Mouse (Mus musculus): ENCODE data around the gene Akain1. TPM values are rescaled to one million over a fixed set of nuclear protein-coding genes. Genes with fewer than 3 reads are reported as not detected.

The Akain1 gene
- total RNA-seq, 2 experiments from 2014 or later, result not detected

- peak; percentile 93 for ATAC-seq (replicated peaks; ENCODE audit: low FRiP score, low TSS enrichment, poor library complexity, severe bottlenecking)
These were observed 36.3 kb downstream of the Akain1 start for GRCm38 (mm10) chr17:69475423-69475822.

GRCm38 (mm10) chr17:69477526-69477925, 38.4 kb downstream of the Akain1 start:
- ATAC-seq (replicated peaks; ENCODE audit: low FRiP score, low TSS enrichment, poor library complexity, severe bottlenecking), result no peak

- no peak for ATAC-seq (replicated peaks; ENCODE audit: low FRiP score, low TSS enrichment, poor library complexity, severe bottlenecking)
These were observed 40.1 kb downstream of the Akain1 start for GRCm38 (mm10) chr17:69479261-69479660.

DNA sequence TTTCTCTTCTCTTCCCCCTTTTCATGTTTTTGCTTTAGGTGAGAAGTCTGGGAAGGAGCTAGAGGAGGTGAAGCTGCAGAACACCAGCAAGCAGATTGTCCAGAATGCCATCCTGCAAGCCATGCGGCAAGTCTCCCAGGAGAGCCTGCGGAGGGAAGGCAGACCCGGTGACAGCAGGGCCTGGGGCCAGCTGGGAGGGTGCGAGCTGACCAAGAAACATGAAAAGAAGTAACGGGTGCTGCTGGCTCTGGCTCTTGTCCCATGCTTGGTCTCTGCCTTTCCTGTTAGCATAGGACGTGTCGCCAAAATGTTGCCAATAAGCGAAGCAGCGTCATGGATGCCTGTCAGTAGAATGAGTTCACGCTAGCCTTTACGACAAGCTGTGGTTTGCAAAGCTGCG, 48.0 kb downstream of the Akain1 start:
- no peak for ATAC-seq (replicated peaks; ENCODE audit: low FRiP score, low TSS enrichment, poor library complexity, severe bottlenecking)

DNA sequence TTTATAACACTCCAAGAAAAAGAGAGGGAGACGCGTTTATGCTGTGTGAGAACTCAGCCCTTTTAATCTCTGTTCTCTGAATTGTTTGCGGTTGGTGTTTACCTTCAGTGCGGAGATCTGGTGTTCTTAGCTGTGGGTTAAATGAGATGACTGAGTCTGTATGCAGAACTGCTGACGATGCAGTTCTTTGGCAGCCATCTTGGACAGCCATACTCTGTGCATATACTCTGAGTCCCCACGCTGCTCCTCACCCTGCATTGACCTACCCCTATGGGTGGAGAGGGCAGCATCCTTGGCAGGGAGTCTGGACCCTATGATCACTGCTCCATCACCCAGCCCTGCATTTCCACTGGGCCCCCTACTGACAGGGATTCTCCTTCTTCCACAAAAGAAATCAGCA, 48.8 kb downstream of the Akain1 start:
- no peak for ATAC-seq (replicated peaks; ENCODE audit: low FRiP score, low TSS enrichment, poor library complexity, severe bottlenecking)

DNA sequence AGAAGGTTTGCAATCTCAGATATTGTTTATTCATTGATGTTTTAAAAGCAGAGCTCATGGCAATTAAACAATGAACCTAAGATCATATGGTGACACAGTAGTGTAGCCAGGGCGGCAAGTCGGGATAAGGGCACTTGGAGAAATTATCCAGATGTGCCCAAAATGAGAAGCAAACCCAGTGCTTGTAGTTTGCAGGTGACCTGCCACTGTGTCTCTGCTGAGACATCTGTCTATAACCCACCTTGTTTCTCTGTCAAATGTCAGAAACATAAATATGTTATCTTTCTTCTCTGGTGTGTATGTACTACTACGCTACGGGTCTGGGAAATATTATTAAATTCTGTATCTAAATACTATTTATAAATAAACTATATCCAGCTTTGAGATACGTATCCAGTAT, 49.7 kb downstream of the Akain1 start:
- ATAC-seq (replicated peaks; ENCODE audit: low FRiP score, low TSS enrichment, poor library complexity, severe bottlenecking), result no peak

GRCm38 (mm10) chr17:69492368-69492767, 53.2 kb downstream of the Akain1 start:
- ATAC-seq (replicated peaks; ENCODE audit: low FRiP score, low TSS enrichment, poor library complexity, severe bottlenecking), result no peak

GRCm38 (mm10) chr17:69495531-69495930, 56.4 kb downstream of the Akain1 start:
- no peak for ATAC-seq (replicated peaks; ENCODE audit: low FRiP score, low TSS enrichment, poor library complexity, severe bottlenecking)

DNA sequence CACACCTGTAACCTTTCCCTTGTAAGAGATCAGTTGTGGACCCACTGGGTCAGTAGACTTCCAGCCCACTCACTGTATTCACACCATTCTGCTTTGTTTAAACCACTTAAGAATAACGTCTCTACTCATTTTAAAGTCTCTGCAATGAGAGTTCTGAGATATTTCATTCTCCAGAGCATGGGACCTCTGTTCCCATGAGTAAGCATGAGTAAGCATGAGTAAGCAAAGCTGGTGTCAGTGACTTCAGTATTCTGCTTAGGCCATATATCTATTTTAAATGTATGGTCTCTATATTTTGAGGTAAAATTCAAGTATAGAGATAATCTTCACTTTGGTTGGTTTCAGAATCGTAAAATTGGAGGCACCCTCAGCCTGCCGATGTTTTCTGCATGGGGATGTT, 57.0 kb downstream of the Akain1 start:
- no peak for ATAC-seq (replicated peaks; ENCODE audit: low FRiP score, low TSS enrichment, poor library complexity, severe bottlenecking)

GRCm38 (mm10) chr17:69497315-69497714, 58.2 kb downstream of the Akain1 start:
- no peak for ATAC-seq (replicated peaks; ENCODE audit: low FRiP score, low TSS enrichment, poor library complexity, severe bottlenecking)

- no peak for ATAC-seq (replicated peaks; ENCODE audit: low FRiP score, low TSS enrichment, poor library complexity, severe bottlenecking)
These were observed 59.8 kb downstream of the Akain1 start for GRCm38 (mm10) chr17:69498913-69499312.

- no peak for ATAC-seq (replicated peaks; ENCODE audit: low FRiP score, low TSS enrichment, poor library complexity, severe bottlenecking)
These were observed 60.3 kb downstream of the Akain1 start for GRCm38 (mm10) chr17:69499441-69499840.

- no peak for ATAC-seq (replicated peaks; ENCODE audit: low FRiP score, low TSS enrichment, poor library complexity, severe bottlenecking)
These were observed 66.9 kb downstream of the Akain1 start for GRCm38 (mm10) chr17:69506070-69506469.

- ATAC-seq (replicated peaks; ENCODE audit: low FRiP score, low TSS enrichment, poor library complexity, severe bottlenecking), result no peak
These were observed 77.3 kb downstream of the Akain1 start for GRCm38 (mm10) chr17:69516344-69516907.

GRCm38 (mm10) chr17:69531472-69531871, 92.3 kb downstream of the Akain1 start:
- ATAC-seq (replicated peaks; ENCODE audit: low FRiP score, low TSS enrichment, poor library complexity, severe bottlenecking), result no peak

Other genes with a start within 250 kb of the Akain1 start
- 15.0 and 19.6 TPM in 2 replicates for gene Zbtb14, start 56.3 kb upstream of the Akain1 start, total RNA-seq (2014; fragmentation: Nextera tagmentation)
- gene Zbtb14, start 56.3 kb upstream of the Akain1 start, total RNA-seq (2017), result 24.1 and 27.5 TPM in 2 replicates